Mouse (Mus musculus) kidney, postnatal 0 days (tissue): ENCODE results near the gene Mpl. TPM values are rescaled to one million over a fixed set of nuclear protein-coding genes. Genes with fewer than 3 reads are reported as not detected.

Source experiments
- ATAC-seq: fragments of 200-750 bp; cut with Nextera tagmentation; replicated peaks from 2 replicates; pipeline ENCODE4 v1.8.0; 2017; ENCODE audit warnings: low read depth, moderate number of reproducible peaks, moderate TSS enrichment, moderate library complexity; ENCODE audit not compliant: low FRiP score
- DNase-seq: peaks from one replicate; pipeline ENCODE4 v3.0.0-alpha.2; 2016; ENCODE audit warnings: low spot score
- H3K27ac ChIP-seq: fragments of 300-500 bp; sonication (generic); 2 replicates; pipeline ENCODE4 v1.5.1; 2014; ENCODE audit warnings: mild to moderate bottlenecking
- H3K27me3 ChIP-seq: fragments of 300-500 bp; sonication (generic); 2 replicates; pipeline ENCODE4 v1.6.1; 2014; ENCODE audit warnings: low read length, mixed read lengths; ENCODE audit not compliant: insufficient read depth
- H3K36me3 ChIP-seq: fragments of 300-500 bp; sonication (generic); 2 replicates; pipeline ENCODE4 v1.6.1; 2014; ENCODE audit warnings: low read length, mixed read lengths; ENCODE audit not compliant: insufficient read depth
- H3K4me1 ChIP-seq: fragments of 300-500 bp; sonication (generic); replicated peaks from 2 replicates; pipeline ENCODE4 v1.6.1; 2014; ENCODE audit warnings: antibody characterized with exemption, low read length, mixed read lengths; ENCODE audit not compliant: insufficient read depth
- H3K4me2 ChIP-seq: fragments of 300-500 bp; sonication (generic); 2 replicates; pipeline ENCODE4 v1.6.1; 2014; ENCODE audit warnings: mild to moderate bottlenecking, low read length, moderate library complexity, mixed read lengths
- H3K4me3 ChIP-seq: fragments of 300-500 bp; sonication (generic); replicated peaks from 2 replicates; pipeline ENCODE4 v1.5.1; 2014; ENCODE audit warnings: low read depth, low read length
- H3K9ac ChIP-seq: fragments of 300-500 bp; sonication (generic); 2 replicates; pipeline ENCODE4 v1.6.1; 2014; ENCODE audit warnings: low read depth, low read length
- H3K9me3 ChIP-seq: fragments of 300-500 bp; sonication (generic); replicated peaks from 2 replicates; pipeline ENCODE4 v1.6.1; 2016; ENCODE audit warnings: low read length, inconsistent platforms, mixed read lengths
- CTCF ChIP-seq: IDR thresholded peaks from 2 replicates; pipeline ENCODE4 v1.5.1; 2016; ENCODE audit warnings: antibody characterized with exemption, low read depth, mild to moderate bottlenecking, moderate library complexity
- WGBS: fragments of 180-500 bp; shearing (Covaris S2); extraction: QIAGEN DNeasy Blood & Tissue Kit; methylation state at CpG from one replicate; pipeline ENCODE4 v1.1.7; 2014; 5-methylcytosine and 5-hydroxymethylcytosine counted together
- polyA plus RNA-seq: library from polyadenylated mRNA; unstranded; fragments of >200 nt; fragmentation: Nextera tagmentation; extraction: Ambion mirVana; gene quantifications from 2 replicates; pipeline ENCODE4 v1.2.1, GENCODE M21; 2015

The Mpl gene
- polyA plus RNA-seq, 1 experiment from 2014 or later = 0.09 TPM

DNA sequence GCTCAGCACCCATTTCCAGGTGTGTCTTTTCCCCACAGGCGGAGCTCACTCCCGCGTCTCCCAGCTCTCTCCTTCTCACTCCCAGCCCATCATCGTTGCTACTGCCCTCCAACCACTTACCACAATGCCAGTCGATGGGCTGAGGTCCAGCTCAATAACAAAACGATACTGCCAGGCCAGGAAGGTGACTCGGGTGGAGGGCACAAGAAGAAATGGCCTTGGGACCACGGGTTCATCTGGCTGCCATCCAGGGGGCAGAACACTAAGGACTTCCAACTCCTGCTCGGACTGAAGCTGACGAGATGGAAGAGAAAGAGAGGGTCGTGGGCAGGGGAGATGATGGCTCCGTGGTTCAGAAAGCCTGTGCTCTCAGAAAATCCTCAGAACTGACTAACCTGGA lies 54.6 kb downstream of the Mpl start:
- peaks cover 42% of the 10 kb centered on the region for H3K36me3 ChIP-seq
- DNase-seq (no peak), ATAC-seq (no peak)
- H3K4me1 ChIP-seq = no peaks in the 10 kb centered on the region
- H3K27me3 ChIP-seq = no peaks in the 10 kb centered on the region
- H3K9me3 ChIP-seq = no peaks in the 10 kb centered on the region
- H3K4me3 ChIP-seq = no peak overlapping the region
- no peak overlapping the region for H3K27ac ChIP-seq
- H3K9ac ChIP-seq = no peak overlapping the region
- no peak overlapping the region for H3K4me2 ChIP-seq
- TF ChIP-seq CTCF = no peak
- 90% methylated on average over 12 of the region's 12 CpGs for WGBS

DNA sequence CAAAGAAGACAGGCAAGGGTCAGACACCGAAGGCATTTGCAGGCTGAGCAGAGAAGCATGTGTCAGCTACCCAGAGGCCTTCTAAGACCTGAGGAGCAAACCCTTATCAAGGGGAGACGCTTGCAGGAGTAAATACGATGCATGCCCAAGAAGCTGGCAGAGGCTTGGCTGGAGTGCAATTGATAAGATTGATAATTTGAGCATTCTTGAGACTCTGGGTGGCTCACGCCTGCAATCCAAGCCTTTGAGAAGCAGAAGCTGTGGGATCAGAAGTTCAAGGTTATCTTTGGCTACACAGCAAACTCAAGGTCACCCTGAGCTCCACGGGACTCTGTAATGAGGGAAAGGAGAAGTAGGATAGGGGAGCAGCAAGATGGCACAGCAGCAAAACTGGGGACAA lies 55.4 kb downstream of the Mpl start:
- Histone ChIP-seq H3K27ac (no peak overlapping the region), H3K9ac (no peak overlapping the region), H3K4me2 (no peak overlapping the region), H3K4me3 (no peak overlapping the region), H3K4me1 (no peaks in the 10 kb centered on the region), H3K36me3 (peaks cover 47% of the 10 kb centered on the region), H3K27me3 (no peaks in the 10 kb centered on the region), H3K9me3 (no peaks in the 10 kb centered on the region)
- no peak for TF ChIP-seq CTCF
- ATAC-seq (no peak), DNase-seq (no peak)
- 88% methylated on average over 5 of the region's 5 CpGs for WGBS

DNA sequence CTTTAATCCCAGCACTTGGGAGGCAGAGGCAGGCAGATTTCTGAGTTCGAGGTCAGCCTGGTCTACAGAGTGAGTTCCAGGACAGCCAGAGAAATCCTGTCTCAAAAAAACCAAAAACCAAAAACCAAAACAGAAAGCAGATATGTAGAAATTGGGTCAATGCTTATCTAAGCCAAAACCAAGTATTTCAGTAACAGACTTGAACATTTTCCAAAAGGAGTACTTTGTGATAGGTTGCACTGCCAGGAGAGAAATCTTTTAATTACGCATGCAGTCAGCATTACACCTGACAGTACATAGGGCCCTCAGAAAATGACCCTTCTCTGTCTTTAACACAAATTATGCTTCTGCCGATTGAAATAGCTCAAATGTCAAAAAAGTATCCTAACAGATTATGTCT lies 55.9 kb downstream of the Mpl start:
- no peak for TF ChIP-seq CTCF
- no peak overlapping the region for H3K4me2 ChIP-seq
- WGBS = 83% methylated on average over 3 of the region's 3 CpGs
- no peak overlapping the region for H3K27ac ChIP-seq
- H3K9me3 ChIP-seq = no peaks in the 10 kb centered on the region
- no peaks in the 10 kb centered on the region for H3K27me3 ChIP-seq
- H3K4me1 ChIP-seq = no peaks in the 10 kb centered on the region
- no peak for ATAC-seq
- H3K36me3 ChIP-seq = peaks cover 50% of the 10 kb centered on the region
- H3K4me3 ChIP-seq = no peak overlapping the region
- no peak overlapping the region for H3K9ac ChIP-seq
- no peak for DNase-seq

DNA sequence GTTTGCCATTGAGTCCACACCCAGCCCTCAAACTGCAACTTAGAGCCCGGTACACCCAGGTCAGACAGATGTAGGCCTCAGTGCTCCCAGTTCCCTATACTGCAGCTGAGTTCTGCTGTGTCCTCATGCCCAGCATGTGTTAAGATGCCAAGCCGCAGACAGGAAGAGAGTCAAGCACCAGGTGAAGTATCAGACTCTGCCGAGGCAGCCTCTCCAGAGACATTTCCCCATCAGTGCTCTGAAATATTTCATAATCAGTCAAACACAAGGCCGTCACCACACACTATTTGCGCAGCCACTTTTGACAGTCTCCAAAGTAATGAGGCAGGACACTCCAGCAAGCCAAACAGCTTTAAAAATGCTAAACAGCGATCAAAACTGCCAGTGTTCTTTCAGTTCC lies 58.9 kb downstream of the Mpl start:
- ATAC-seq = no peak
- Histone ChIP-seq H3K4me3 (no peak overlapping the region), H3K9me3 (no peaks in the 10 kb centered on the region), H3K4me2 (no peak overlapping the region), H3K27ac (no peak overlapping the region), H3K27me3 (no peaks in the 10 kb centered on the region), H3K9ac (no peak overlapping the region), H3K4me1 (no peaks in the 10 kb centered on the region), H3K36me3 (peaks cover 57% of the 10 kb centered on the region)
- TF ChIP-seq CTCF = no peak
- 92% methylated on average over 6 of the region's 6 CpGs for WGBS
- DNase-seq = no peak

DNA sequence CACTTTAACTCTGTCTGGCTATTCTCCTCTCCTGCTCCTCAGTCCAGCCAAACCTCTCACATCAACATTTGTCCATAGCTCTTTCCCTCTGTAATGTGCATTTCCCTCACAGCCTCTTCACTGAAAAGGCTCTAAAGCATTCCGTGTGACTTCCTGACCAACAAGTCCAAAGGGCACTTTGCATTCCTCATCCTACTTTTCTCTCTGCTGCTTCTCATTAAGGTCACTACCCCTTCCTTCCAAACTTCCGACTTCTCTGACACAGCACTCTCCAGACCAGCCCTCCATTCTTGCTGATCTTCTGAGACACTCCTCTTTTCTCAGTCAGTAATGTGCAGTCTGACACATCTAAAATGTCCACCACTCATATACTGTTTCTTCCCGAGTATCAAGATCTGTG lies 60.9 kb downstream of the Mpl start:
- DNase-seq (peak; percentile 14), ATAC-seq (peak; percentile 63; the same call in 1 of the 2 replicates)
- Histone ChIP-seq H3K27me3 (no peaks in the 10 kb centered on the region), H3K4me3 (no peak overlapping the region), H3K4me1 (no peaks in the 10 kb centered on the region), H3K9me3 (no peaks in the 10 kb centered on the region), H3K27ac (0 out of 2 replicates have a peak overlapping the region, but pooled peaks have one; percentile 3), H3K36me3 (peaks cover 63% of the 10 kb centered on the region), H3K9ac (no peak overlapping the region), H3K4me2 (no peak overlapping the region)
- TF ChIP-seq CTCF = no peak
- 66% methylated on average over 3 of the region's 3 CpGs for WGBS

DNA sequence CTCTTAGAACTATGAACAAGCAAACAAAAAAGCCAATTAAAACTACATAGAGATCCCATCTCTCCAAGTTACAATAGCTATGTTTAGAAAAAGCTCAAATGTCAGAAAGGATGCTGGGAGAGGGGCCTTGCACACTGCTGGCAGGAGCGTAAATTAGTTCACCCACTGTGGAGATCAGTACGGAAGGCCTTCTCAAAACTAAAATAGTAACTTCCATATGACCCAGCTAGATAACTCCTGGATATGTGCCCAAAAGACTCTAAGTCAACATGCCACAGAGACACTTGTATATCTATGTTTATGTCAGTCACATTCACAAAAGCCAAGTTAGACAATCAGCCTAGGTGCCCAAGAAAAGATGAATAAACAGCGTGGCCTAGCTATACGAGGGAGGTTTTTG lies 62.0 kb downstream of the Mpl start:
- Histone ChIP-seq H3K9ac (no peak overlapping the region), H3K9me3 (no peaks in the 10 kb centered on the region), H3K27ac (no peak overlapping the region), H3K27me3 (no peaks in the 10 kb centered on the region), H3K4me2 (no peak overlapping the region), H3K36me3 (peaks cover 66% of the 10 kb centered on the region), H3K4me3 (no peak overlapping the region), H3K4me1 (no peaks in the 10 kb centered on the region)
- WGBS = 70% methylated on average over 4 of the region's 4 CpGs
- ATAC-seq = no peak
- TF ChIP-seq CTCF = no peak
- no peak for DNase-seq

DNA sequence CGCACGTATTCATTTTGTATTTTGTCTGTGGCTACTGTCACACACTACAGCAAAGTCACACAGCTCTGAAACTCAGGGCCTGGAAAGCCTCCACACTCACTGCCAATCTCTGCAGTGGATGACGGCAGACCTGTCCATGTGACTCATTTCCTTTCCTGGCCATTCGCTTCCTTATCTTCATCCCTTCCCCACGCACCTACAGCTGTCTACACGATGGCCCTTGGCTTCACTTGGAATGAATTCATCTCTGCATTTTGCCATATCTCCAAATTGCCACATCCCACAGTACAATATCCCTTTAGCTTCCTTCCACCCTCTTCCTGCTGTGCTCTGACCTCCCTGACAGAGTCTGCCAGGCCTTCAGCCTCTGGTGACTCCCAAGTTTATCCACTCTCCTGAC lies 62.8 kb downstream of the Mpl start:
- Histone ChIP-seq H3K27ac (no peak overlapping the region), H3K4me3 (no peak overlapping the region), H3K9ac (no peak overlapping the region), H3K27me3 (no peaks in the 10 kb centered on the region), H3K9me3 (no peaks in the 10 kb centered on the region), H3K4me2 (no peak overlapping the region), H3K4me1 (no peaks in the 10 kb centered on the region), H3K36me3 (peaks cover 68% of the 10 kb centered on the region)
- no peak for TF ChIP-seq CTCF
- ATAC-seq (no peak), DNase-seq (no peak)
- 85% methylated on average over 6 of the region's 6 CpGs for WGBS

Other genes starting within 250 kb of the Mpl start
- 34.0 and 37.6 TPM in 2 replicates for gene Ptprf, start 166.1 kb downstream of the Mpl start, polyA plus RNA-seq
- 3.3 and 3.6 TPM in 2 replicates for gene Szt2, start 48.2 kb downstream of the Mpl start, polyA plus RNA-seq
- 89.6 and 92.8 TPM in 2 replicates for gene Med8, start 48.2 kb downstream of the Mpl start, polyA plus RNA-seq
- 135 and 139 TPM in 2 replicates for gene Elovl1, start 29.4 kb downstream of the Mpl start, polyA plus RNA-seq
- gene Cdc20, start 20.2 kb downstream of the Mpl start, polyA plus RNA-seq = 117 and 122 TPM in 2 replicates
- 45.6 and 49.4 TPM in 2 replicates for gene Tie1, start 32.5 kb upstream of the Mpl start, polyA plus RNA-seq
- 63.3 and 66.5 TPM in 2 replicates for gene 2610528J11Rik, start 69.5 kb upstream of the Mpl start, polyA plus RNA-seq
- 11.3 and 12.3 TPM in 2 replicates for gene Tmem125, start 86.5 kb upstream of the Mpl start, polyA plus RNA-seq
- gene Cfap57, start 163.3 kb upstream of the Mpl start, polyA plus RNA-seq = 0.04 and 0.09 TPM in 2 replicates
- gene Ebna1bp2, start 163.3 kb upstream of the Mpl start, polyA plus RNA-seq = 139 and 150 TPM in 2 replicates
- not detected in 2 replicates for gene Olfr62, start 201.4 kb upstream of the Mpl start, polyA plus RNA-seq
- 0.03 and 0.13 TPM in 2 replicates for gene Olfr1342, start 235.2 kb upstream of the Mpl start, polyA plus RNA-seq
- gene Olfr1341, start 246.0 kb upstream of the Mpl start, polyA plus RNA-seq = not detected in 2 replicates